Mouse (Mus musculus) 3134 (cell line): ENCODE data around the gene Ccl20.

ENCODE experiments used
- DNase-seq: peaks from one replicate; pipeline ENCODE4 v3.0.0-alpha.2; 2011; ENCODE audit warnings: low spot score; ENCODE audit not compliant: insufficient read length; ENCODE audit errors: extremely low read depth

The Ccl20 gene

GRCm38 (mm10) chr1:83116447-83117137, at the start of gene Ccl20:
Gene Ccl20 (plus strand): TSS chr1:83116766.
- DNase-seq = no peak

GRCm38 (mm10) chr1:83067205-83067604, 49.4 kb upstream of the Ccl20 start:
- DNase-seq = no peak

- no peak for DNase-seq
These were observed 40.9 kb upstream of the Ccl20 start for GRCm38 (mm10) chr1:83075526-83076189.

GRCm38 (mm10) chr1:83076190-83076917, 40.2 kb upstream of the Ccl20 start:
- DNase-seq = no peak

GRCm38 (mm10) chr1:83077016-83077415, 39.5 kb upstream of the Ccl20 start:
- DNase-seq = no peak

GRCm38 (mm10) chr1:83084790-83085189, 31.8 kb upstream of the Ccl20 start:
- no peak for DNase-seq

- DNase-seq = no peak
These were observed 25.3 kb upstream of the Ccl20 start for GRCm38 (mm10) chr1:83091268-83091667.

GRCm38 (mm10) chr1:83096935-83097334, 19.6 kb upstream of the Ccl20 start:
- DNase-seq = no peak

- DNase-seq = no peak
These were observed 17.4 kb upstream of the Ccl20 start for GRCm38 (mm10) chr1:83099160-83099559.

- DNase-seq = no peak
These were observed 16.9 kb upstream of the Ccl20 start for GRCm38 (mm10) chr1:83099580-83100137.

- DNase-seq = no peak
These were observed 14.7 kb upstream of the Ccl20 start for GRCm38 (mm10) chr1:83101891-83102290.

- DNase-seq = no peak
These were observed 11.1 kb upstream of the Ccl20 start for GRCm38 (mm10) chr1:83105464-83105863.

- DNase-seq = no peak
These were observed 9.1 kb upstream of the Ccl20 start for GRCm38 (mm10) chr1:83107410-83107978.

GRCm38 (mm10) chr1:83110992-83111391, 5.6 kb upstream of the Ccl20 start:
- no peak for DNase-seq

- no peak for DNase-seq
These were observed 4.8 kb upstream of the Ccl20 start for GRCm38 (mm10) chr1:83111726-83112125.

GRCm38 (mm10) chr1:83117217-83117616, 651 bp downstream of the Ccl20 start:
- DNase-seq = no peak

- no peak for DNase-seq
These were observed 1.1 kb downstream of the Ccl20 start for GRCm38 (mm10) chr1:83117661-83118060.

GRCm38 (mm10) chr1:83119903-83120302, 3.3 kb downstream of the Ccl20 start:
- DNase-seq = peak; percentile 23

GRCm38 (mm10) chr1:83120312-83120711, 3.7 kb downstream of the Ccl20 start:
- no peak for DNase-seq

GRCm38 (mm10) chr1:83123201-83123600, 6.6 kb downstream of the Ccl20 start:
- DNase-seq = no peak

- DNase-seq = no peak
These were observed 19.3 kb downstream of the Ccl20 start for GRCm38 (mm10) chr1:83135829-83136228.
